Mouse (Mus musculus): Measurements from ENCODE around the gene Samhd1.

GRCm38 (mm10) chr2:157092024-157092423 is 43.0 kb downstream of the Samhd1 start:
- TF ChIP-seq GATA1 (IDR thresholded peaks at IDR 0.05; ENCODE audit: low read length): no peak
- TF ChIP-seq TAL1 (IDR thresholded peaks at IDR 0.05; ENCODE audit: low read length): no peak

Data from erythroblast, embryonic 14.5 days (primary cell).